Mouse (Mus musculus): Measurements from ENCODE around the gene Defb21.

DNA sequence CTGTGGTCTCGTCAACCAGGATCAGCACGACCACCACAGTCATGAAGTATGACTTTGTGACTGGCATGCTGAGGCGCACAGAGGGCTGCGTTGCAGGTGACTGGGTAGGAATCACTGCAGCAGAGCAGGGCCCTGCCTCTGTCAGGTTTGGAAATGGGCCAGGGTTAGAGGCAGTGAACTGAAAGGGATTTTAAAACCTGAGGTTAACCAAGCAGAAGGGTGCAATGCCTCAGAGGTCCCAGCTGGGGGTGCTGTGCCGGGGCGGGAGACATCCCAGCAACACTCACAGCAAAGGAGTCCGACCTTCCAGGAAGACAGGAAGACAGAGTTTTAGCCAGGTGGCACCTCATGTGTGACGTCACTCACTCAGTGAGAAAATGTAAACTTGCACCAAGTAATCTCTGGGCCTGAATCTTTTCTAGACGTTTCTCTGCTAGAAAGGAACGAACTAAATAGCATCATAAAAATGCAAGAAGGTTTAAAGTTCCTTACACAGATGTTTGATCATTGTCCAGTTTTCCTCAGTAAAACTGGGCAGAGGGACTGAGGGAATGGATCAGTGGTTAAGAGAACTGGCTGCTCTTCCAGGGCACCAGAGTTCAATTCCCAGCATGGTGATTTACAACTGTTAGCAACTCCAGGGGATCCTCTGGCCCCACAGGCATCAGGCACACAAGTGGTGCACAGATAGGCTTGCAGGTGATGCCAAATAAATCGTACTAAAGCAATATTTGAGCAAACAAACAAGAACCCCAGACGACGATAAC, 32.4 kb upstream of the Defb21 start, which contains the start of gene Defb29:
- TF ChIP-seq CTCF (IDR thresholded peaks at IDR 0.05; ENCODE audit: low read depth) (no peak), EP300 (IDR thresholded peaks at IDR 0.05; ENCODE audit: low read depth) (no peak)

Measured in liver, postnatal 0 days (tissue).